Mouse (Mus musculus): ENCODE results near the gene Gm14325.
"Not testable (repeated sequence)": the region's sequence is repeated elsewhere in the genome, so short reads cannot be mapped to it uniquely, and the experiment has no call there.

DNA sequence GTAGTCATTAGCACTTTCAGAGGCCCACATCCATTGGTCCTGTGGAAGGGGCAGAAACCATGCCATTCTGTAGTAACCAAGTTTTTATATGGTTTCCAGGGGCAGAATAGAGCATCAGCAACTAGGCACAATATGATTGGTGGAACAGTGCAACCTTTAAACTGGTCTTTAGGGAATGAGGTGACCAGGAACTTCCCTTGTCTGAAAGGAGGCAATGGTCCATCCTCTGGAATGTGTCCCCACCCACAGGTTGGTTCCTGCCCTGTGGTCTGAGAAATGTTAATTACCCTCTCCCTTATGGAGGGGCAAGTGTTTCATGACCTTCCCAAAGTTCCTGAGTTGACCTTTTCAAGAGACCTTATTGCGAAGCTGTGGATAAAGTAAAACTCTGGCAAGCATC lies 3.5 kb upstream of the Gm14325 start:
- not testable (repeated sequence) for TF ChIP-seq EP300 (optimal IDR thresholded peaks at IDR 0.05); CTCF (IDR thresholded peaks at IDR 0.05; ENCODE audit: low read depth)

Data from stomach, postnatal 0 days (tissue).